Mouse (Mus musculus): ENCODE measurements around the gene Tax1bp3.
A peak's percentile ranks its signal among the peaks of the same experiment; 100 is the strongest.

The Tax1bp3 gene

GRCm38 (mm10) chr11:73176608-73177508, at the start of gene Tax1bp3, which contains the start of gene Emc6:
Tax1bp3 (plus strand) TSS chr11:73177083.
Emc6 (minus strand) TSS chr11:73177037.
- DNase-seq, result peak; percentile 96 to 98

- DNase-seq, result peak; percentile 21 to 34
Observed at GRCm38 (mm10) chr11:73131020-73131419, 45.9 kb upstream of the Tax1bp3 start.

DNA sequence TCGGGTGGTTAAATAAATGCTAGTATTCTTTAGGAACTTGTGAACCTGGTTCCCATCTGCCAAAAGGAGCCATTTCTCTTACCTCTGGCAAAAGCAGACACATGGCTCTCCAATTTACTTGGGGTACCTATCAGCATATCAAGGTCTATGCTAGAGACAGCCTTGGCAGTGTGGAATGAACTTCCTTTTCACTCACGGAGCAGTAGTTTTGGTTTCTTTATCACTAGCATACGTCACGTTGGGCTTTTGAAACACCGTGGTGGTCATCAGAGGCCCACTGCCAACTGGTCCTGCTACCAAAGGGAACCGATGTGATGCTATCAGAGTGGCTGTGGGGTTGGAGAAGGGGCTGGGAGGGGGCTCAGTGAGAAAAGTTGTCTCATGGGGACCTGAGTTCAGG, 43.9 kb upstream of the Tax1bp3 start:
- no peak for DNase-seq

DNA sequence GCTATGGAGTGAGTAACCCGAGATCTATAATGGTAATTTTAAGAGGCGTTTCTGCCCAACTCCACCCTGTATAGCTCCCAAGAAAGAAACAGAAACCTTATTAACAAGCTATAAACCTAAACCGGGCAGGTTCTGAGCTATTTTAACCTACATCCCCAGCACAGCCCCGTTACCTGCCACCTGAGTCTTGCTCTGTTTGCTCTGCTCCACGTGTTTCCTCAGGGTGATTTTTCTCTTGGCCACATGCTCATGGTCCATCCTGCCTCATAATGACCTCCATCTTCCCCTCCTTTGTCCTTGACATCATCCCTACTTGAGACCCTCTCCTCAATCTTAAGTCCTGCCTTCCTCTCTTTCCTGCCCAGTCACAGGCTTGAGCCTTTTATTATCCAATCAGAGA, 42.7 kb upstream of the Tax1bp3 start:
- no peak for DNase-seq

DNA sequence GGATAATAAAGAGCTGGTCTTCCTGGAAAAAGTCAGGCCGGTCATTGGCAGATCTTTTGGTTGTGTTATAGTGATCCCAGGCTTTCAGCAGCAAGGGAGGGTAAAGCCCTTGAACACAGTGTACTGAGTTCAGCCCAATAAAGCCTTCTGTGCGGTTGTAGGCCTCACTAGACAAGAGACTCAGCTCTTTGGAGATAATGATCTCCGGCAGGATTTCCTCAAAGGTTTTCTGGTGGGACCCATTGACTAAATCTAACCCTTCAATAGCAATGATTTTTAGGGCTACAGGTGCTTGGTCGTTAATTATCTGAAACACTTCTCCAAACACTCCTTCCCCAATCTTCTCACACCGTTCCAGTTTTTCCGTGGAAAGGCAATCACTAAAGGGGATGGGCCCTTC, 40.3 kb upstream of the Tax1bp3 start:
- no peak for DNase-seq

DNA sequence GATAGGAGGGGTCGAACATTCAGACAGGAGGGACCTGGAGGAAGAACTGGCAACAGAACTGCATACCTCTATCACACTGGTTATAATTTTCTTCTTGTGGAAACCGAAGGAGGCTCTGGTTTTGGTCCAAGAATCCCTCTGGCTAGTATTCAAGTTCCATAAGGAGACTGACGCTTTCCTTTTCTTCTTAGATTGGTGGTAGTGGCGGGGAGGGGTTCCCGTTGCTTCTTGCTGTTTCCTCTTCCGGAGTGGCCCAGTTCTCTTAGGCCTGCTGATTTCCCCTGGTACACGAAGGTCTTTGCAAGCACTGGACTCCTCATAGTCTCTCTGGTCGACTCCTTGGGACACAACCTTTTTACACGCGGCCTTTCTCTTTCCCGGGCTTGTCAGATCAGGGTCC, 39.8 kb upstream of the Tax1bp3 start:
- no peak for DNase-seq

- DNase-seq, result peak; percentile 93 to 95
Observed at GRCm38 (mm10) chr11:73137591-73138501, 39.0 kb upstream of the Tax1bp3 start, which contains the start of gene Haspin. Haspin (minus strand) TSS chr11:73138294.

DNA sequence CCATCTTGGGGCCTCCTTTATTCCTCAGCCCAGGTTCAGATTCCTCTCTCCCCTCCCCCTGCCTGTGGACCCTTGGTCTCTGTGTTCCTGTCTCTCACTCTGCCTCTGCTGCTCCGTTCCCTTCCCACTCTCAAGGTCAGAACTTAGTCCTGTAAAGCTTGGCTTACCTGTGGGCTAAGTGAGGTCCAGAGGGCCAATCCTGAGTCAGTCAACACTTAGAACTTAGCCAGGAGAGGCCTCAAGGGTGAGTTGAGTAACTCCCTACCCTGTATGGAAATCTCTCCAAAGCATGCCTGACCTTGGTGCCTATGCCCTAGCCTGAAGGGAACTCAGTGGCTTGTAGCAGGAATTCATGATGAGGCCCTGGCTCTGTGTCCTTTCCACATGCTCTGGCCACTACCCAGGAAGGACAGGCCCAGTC, 32.6 kb upstream of the Tax1bp3 start:
- DNase-seq, result peak; percentile 73 to 82

DNA sequence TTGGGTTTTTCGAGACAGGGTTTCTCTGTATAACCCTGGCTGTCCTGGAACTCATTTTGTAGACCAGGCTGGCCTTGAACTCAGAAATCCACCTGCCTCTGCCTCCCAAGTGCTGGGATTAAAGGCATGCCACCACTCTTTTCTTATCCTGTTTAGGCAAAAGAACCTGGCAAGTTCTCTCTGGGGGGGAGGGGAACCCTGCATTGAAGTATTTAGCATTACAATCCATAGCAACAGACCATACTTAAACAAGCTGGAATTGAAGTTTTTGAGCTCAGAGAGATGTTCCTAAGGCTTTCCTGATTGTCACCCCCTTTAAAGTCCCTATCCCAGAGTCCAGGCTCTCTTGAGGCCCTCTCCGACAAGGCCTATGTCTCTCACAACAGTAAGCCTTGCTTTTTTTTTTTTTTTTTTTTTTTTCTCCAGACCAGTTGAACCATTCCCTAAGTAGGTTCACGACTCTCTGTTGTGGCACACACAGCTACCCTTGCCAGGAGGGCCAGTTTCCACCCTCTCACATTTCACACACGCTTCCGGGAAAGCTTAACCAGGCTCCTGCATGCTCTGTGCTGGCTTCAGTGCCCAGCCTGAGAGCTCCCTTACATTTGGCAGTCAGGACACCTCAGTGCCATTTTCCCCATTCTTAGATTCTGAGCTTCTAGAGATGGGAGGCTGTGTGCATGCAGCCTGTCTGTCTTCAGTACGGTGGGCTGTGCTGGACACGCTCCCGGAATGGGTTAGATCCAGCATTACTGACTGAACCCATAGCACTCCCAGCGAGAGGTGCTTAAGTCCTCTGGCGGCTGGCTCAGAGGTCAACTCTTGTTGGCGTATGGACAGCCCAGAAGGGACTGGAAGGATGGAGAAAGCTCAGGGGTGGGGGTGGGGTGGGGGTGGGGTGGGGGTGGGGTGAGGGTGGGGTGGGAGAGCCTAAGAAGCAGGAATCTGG, 30.6 kb upstream of the Tax1bp3 start:
- peak; percentile 30 to 46 for DNase-seq

- no peak for DNase-seq
Observed at GRCm38 (mm10) chr11:73146975-73147365, 29.9 kb upstream of the Tax1bp3 start.

DNA sequence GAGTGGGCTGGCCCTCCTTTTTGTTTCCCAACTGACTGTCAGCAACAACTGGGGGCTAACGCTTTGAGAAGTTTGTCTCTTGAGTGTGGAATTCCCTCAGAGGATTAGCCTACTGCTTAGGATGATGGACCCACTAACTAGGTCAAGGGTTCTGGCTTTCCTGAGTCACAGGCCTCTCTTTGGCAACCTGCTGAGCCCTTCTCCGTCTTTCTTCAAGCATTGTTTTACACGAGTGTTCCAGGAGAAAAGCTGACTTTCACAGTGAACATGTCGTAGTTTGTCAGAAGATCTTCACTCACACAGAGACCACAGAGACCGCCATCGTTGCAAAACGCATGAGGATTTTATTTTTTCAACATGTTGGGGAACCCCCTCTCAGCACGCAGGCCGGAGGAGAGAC, 28.7 kb upstream of the Tax1bp3 start:
- peak in 1 of 2 experiments; percentile 32 for DNase-seq

DNA sequence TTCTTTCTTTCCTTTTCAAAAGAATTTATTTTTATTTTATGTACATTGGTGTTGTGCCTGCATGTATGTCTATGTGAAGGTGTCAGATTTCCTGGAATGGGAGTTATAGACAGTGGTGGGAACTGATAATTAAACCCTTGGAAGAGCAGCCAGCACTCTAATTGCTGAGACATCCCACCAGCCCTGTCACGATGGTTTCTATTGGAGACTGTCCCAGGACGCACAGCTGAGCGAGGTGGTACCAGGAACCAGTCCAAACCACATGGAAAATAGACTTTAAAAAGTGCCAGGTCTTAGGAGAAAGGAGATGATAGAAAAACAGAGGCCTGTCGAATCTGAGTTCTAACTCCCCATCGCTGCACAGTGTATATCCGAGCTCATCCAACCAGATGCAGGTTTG, 21.8 kb upstream of the Tax1bp3 start:
- no peak for DNase-seq

DNA sequence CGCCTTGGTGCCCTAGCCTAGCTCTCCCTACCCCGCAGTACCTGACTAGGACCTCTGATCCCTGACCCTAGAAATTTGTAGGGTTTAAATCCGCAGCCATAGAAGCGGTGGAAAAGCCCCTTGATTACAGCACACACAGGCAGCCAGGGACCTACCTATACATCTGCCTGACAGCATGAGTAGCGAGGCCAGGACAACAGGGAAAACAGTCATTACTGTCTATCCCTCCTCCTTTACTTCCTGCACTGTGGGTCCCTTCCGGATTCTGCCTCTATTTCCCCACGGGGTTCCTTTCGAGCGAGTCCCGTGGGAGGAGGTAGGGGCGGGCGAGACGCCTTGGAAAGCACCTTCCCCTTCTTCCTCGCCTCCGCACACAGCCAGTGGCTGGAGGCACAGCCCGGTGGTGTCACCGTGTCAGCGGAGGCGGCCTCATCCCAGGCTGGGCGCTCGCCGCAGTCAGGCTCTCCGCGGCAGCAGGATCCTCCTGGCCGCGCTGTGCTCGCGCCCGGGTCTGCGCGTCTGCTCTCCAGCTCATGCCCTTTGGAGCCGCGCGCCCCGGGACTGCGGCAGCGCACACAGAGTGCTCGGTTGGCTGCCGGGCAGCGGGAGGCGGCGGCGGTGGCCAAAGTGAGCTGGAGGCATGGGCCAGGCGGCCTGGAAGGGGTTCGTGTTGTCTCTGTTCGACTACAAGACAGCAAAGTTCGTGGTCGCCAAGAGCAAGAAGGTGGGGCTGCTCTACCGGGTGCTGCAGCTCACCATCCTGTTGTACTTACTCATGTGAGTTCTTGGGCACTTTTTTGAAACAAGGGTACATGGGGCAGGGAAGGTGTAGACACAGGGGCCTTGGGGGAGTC, 16.7 kb upstream of the Tax1bp3 start, which contains the start of gene P2rx5:
P2rx5 (plus strand) TSS at position 465 of the 854 bp plus-strand sequence.
- peak; percentile 40 to 43 for DNase-seq

- peak; percentile 62 to 70 for DNase-seq
Observed at GRCm38 (mm10) chr11:73160811-73161200, 16.1 kb upstream of the Tax1bp3 start.

GRCm38 (mm10) chr11:73161616-73162015, 15.3 kb upstream of the Tax1bp3 start:
- DNase-seq, result no peak

- DNase-seq, result no peak
Observed at GRCm38 (mm10) chr11:73162284-73162683, 14.6 kb upstream of the Tax1bp3 start.

GRCm38 (mm10) chr11:73168071-73168470, 8.8 kb upstream of the Tax1bp3 start:
- DNase-seq, result no peak

DNA sequence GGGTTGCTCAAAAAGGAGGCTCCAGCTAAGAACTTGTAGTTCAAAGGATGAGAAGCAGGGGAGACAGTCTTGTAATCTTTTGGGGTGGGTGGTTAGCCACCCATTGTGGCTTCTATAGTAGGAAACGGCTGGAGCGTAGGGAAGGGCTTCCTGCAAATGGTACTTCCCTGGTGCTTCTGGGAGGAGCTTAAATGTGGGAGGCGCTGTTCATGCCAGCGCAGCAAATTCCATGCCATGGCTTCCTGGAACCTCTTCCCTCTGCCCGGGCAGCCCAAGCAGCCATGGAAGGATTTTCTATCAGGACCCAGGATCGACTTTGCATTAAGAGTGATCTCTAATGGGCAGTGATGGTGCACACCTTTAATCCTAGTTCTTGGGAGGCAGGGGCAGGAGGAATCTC, 8.3 kb upstream of the Tax1bp3 start:
- no peak for DNase-seq

DNA sequence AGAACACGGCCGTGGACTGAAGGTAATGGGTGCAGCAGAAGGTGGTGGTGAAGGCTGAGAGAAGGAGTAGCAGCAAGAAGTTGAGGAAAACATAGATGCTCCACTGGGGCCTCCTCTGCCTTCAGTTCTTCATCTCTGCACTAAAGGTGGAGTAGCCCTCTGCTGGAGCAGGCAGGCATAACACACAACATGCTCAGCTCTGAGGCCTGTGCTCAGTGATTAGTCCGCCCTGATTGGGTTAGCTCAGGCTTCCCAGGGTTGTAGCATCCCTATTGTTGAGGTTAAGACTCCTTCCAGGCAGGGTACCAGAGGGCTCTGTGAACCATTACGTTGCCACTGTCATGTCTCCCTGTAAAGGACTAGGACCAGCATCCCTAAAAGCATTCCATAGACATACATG, 7.7 kb upstream of the Tax1bp3 start:
- peak; percentile 42 to 62 for DNase-seq

DNA sequence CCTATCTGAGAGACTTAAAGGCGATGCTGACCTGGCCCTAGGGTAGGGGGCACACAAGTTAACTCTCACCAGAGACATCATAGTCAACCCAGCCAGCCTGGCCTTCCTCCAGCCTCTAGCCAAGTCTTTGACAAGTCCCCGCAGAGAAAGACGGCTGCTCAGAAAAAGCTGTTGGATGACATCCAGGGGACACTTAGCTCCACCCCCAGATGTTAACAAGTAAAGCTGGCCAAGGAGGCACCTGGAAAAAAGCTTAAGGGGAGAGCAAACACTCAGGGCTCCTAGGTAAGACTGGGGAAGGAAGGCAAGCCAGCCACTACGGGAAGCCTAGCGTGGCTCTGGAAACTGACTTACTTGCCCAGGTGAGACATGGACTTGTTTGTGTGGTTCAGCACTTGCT, 4.7 kb upstream of the Tax1bp3 start:
- DNase-seq, result peak; percentile 92 to 94

- peak; percentile 89 to 93 for DNase-seq
Observed at GRCm38 (mm10) chr11:73175612-73176011, 1.3 kb upstream of the Tax1bp3 start.
